Mouse (Mus musculus) limb, embryonic 11.5 days (tissue): ENCODE data around the gene Gm8104. TPM values are rescaled to one million over a fixed set of nuclear protein-coding genes. Genes with fewer than 3 reads are reported as not detected.
"Not testable (repeated sequence)": the region's sequence is repeated elsewhere in the genome, so short reads cannot be mapped to it uniquely, and the experiment has no call there.

Experiments used
- ATAC-seq: fragments of 200-750 bp; cut with Nextera tagmentation; 2 replicates; pipeline ENCODE4 v1.8.0; 2017; ENCODE audit warnings: low read depth; ENCODE audit not compliant: insufficient number of reproducible peaks, low FRiP score, low TSS enrichment
- DNase-seq: peaks from one replicate; pipeline ENCODE4 v3.0.0-alpha.2; 2015; ENCODE audit warnings: low spot score
- H3K27ac ChIP-seq: fragments of 300-500 bp; sonication (generic); replicated peaks from 2 replicates; pipeline ENCODE4 v1.5.1; 2014; ENCODE audit warnings: low read depth, mild to moderate bottlenecking, low read length
- H3K27me3 ChIP-seq: fragments of 300-500 bp; sonication (generic); 2 replicates; pipeline ENCODE4 v1.6.1; 2014; ENCODE audit warnings: mild to moderate bottlenecking, low read length, mixed read lengths; ENCODE audit not compliant: control insufficient read depth, insufficient read depth
- H3K36me3 ChIP-seq: fragments of 300-500 bp; sonication (generic); 2 replicates; pipeline ENCODE4 v1.6.1; 2014; ENCODE audit warnings: mild to moderate bottlenecking, low read length, moderate library complexity, mixed read lengths; ENCODE audit not compliant: control insufficient read depth, insufficient read depth
- H3K4me1 ChIP-seq: fragments of 300-500 bp; sonication (generic); 2 replicates; pipeline ENCODE4 v1.6.1; 2014; ENCODE audit warnings: low read length, mixed read lengths; ENCODE audit not compliant: control insufficient read depth, insufficient read depth
- H3K4me2 ChIP-seq: fragments of 300-500 bp; sonication (generic); 2 replicates; pipeline ENCODE4 v1.6.1; 2014; ENCODE audit warnings: low read depth, mild to moderate bottlenecking, moderate library complexity; ENCODE audit not compliant: severe bottlenecking
- H3K4me3 ChIP-seq: fragments of 300-500 bp; sonication (generic); 2 replicates; pipeline ENCODE4 v1.5.1; 2014; ENCODE audit warnings: low read depth, low read length
- H3K9ac ChIP-seq: fragments of 300-500 bp; sonication (generic); 2 replicates; pipeline ENCODE4 v1.6.1; 2014; ENCODE audit warnings: mild to moderate bottlenecking, low read length
- H3K9me3 ChIP-seq: fragments of 300-500 bp; sonication (generic); 2 replicates; pipeline ENCODE4 v1.6.1; 2016; ENCODE audit warnings: low read length; ENCODE audit not compliant: control insufficient read depth
- WGBS: fragments of 180-500 bp; shearing (Covaris S2); extraction: QIAGEN DNeasy Blood & Tissue Kit; methylation state at CpG from one replicate; pipeline ENCODE4 v1.1.7; 2014; 5-methylcytosine and 5-hydroxymethylcytosine counted together
- polyA plus RNA-seq: library from polyadenylated mRNA; unstranded; fragments of >200 nt; fragmentation: Nextera tagmentation; extraction: Ambion mirVana; gene quantifications from 2 replicates; pipeline ENCODE4 v1.2.1, GENCODE M21; 2014

Gm8104 gene
- polyA plus RNA-seq = not detected in 2 replicates

GRCm38 (mm10) chr14:43100301-43100700, at the start of gene Gm8104:
Gene Gm8104, plus strand, starts transcription at chr14:43100601.
- not testable (repeated sequence) for ATAC-seq, H3K9me3 ChIP-seq, H3K36me3 ChIP-seq, H3K4me2 ChIP-seq, H3K4me1 ChIP-seq, H3K27me3 ChIP-seq, H3K4me3 ChIP-seq, DNase-seq, H3K27ac ChIP-seq, H3K9ac ChIP-seq
- 80% methylated on average over 3 of the region's 3 CpGs for WGBS

DNA sequence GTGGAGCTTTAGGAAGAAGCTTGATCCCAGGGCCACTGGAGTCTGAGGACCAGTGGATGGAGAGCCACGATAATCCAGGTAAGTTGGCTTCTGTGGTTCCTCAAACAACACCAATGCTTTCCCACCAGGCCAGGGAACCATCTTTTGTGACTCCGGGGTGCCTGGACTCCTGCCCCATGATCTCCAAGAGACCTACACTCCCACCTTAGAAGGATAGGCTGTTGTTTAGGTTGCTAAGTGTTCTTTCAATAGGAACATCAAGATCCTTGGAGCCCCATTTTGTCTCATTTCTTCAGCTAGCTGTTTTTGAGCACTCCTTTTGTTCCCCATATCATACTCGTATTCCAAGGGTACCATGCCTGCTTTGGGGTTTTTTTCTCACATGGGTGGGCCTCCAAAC, 42.3 kb upstream of the Gm8104 start:
- not testable (repeated sequence) for ATAC-seq, H3K36me3 ChIP-seq, H3K9ac ChIP-seq, H3K27me3 ChIP-seq, DNase-seq, H3K9me3 ChIP-seq, H3K4me3 ChIP-seq, H3K4me1 ChIP-seq, H3K27ac ChIP-seq, H3K4me2 ChIP-seq
- WGBS = 88% methylated on average over 3 of the region's 3 CpGs

DNA sequence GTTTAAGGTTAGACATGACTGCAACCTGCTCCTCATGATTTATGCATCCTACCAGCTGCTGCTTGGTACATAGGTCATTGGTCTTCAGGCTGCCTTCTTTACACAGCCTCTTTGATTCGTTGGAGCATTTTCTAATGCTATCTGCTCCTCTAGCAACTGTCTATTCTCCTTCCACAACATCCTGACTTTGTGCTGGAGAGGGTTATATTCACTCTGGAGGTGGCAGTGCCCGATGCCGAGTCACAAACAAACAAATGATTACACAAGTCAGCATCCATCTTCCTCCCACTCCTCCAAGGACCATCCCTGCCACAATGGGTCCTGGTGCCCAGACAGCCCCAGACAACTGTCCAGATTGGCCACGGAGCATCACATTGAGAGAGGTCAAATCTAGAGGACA, 40.2 kb upstream of the Gm8104 start:
- H3K4me3 ChIP-seq, DNase-seq, H3K36me3 ChIP-seq, H3K27ac ChIP-seq, H3K9me3 ChIP-seq, H3K9ac ChIP-seq, H3K4me2 ChIP-seq, H3K4me1 ChIP-seq, H3K27me3 ChIP-seq, ATAC-seq: not testable (repeated sequence)
- WGBS = 80% methylated on average over 4 of the region's 4 CpGs

GRCm38 (mm10) chr14:43076543-43076942, 23.9 kb upstream of the Gm8104 start, which contains the start of gene Gm8094:
Gene Gm8094, minus strand, starts transcription at chr14:43076643.
- not testable (repeated sequence) for H3K4me3 ChIP-seq, H3K9me3 ChIP-seq, H3K27ac ChIP-seq, DNase-seq, H3K4me2 ChIP-seq, H3K27me3 ChIP-seq, H3K9ac ChIP-seq, ATAC-seq, H3K4me1 ChIP-seq, H3K36me3 ChIP-seq
- WGBS = 88% methylated on average over 2 of the region's 2 CpGs

DNA sequence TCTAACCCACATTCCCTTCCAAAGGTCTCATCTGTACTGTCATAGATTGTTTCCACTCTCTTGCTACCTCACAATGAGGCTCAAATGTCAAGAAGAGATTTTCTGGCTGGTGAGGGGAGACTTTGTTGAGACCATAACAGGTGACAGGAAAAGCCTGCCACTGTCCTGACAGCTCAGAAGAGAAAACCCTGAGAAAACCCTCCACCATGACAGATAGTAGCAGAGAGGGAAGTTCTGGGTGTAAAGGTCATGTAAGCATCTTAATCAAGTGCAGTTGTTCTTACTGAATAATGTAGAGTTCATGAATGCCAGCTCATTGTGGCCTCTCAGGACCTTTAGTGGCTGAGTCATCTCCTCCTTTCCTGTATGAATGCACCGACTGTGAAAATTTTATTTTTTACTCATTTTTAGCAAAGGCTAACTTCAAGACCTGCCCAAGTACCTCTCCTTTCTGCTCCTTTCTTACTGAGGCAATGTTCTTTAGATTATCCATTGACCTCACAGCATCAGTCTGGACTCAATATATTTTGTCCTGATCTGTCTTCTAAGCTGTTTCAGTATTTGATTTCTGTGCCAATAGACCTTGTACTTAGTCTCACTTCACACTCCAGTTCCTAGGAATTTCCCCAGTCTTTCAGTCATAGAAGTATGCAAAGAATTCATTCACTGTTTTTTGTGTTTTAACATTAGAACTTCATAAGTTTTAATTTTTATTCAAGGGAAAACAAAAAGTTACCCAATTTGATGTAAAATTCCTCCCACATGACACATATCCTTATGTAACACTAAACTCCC, 15.3 kb upstream of the Gm8104 start:
- WGBS = 79% methylated on average over 1 of the region's 1 CpGs

GRCm38 (mm10) chr14:43089103-43089919, 11.1 kb upstream of the Gm8104 start:
- H3K4me2 ChIP-seq, H3K4me3 ChIP-seq, H3K9me3 ChIP-seq, H3K36me3 ChIP-seq, H3K27me3 ChIP-seq, H3K9ac ChIP-seq, H3K27ac ChIP-seq, DNase-seq, H3K4me1 ChIP-seq, ATAC-seq: not testable (repeated sequence)
- 31% methylated on average over 1 of the region's 14 CpGs for whole genome bisulfite sequencing

More for the DNA sequence above, 15.3 kb upstream of the Gm8104 start:
- not testable (repeated sequence) for H3K9me3 ChIP-seq, H3K36me3 ChIP-seq, H3K4me3 ChIP-seq, H3K4me1 ChIP-seq, H3K27me3 ChIP-seq, H3K4me2 ChIP-seq, H3K9ac ChIP-seq, ATAC-seq, H3K27ac ChIP-seq, DNase-seq

- not testable (repeated sequence) for H3K4me1 ChIP-seq, H3K9me3 ChIP-seq, H3K4me2 ChIP-seq, ATAC-seq, H3K4me3 ChIP-seq, H3K27me3 ChIP-seq, H3K27ac ChIP-seq, DNase-seq, H3K9ac ChIP-seq, H3K36me3 ChIP-seq
- whole genome bisulfite sequencing = 90% methylated on average over 1 of the region's 3 CpGs
These were observed 19.3 kb downstream of the Gm8104 start for GRCm38 (mm10) chr14:43119673-43120072.

- not testable (repeated sequence) for H3K4me1 ChIP-seq, H3K9ac ChIP-seq, ATAC-seq, H3K36me3 ChIP-seq, H3K9me3 ChIP-seq, H3K27me3 ChIP-seq, H3K27ac ChIP-seq, H3K4me2 ChIP-seq, H3K4me3 ChIP-seq, DNase-seq
These were observed 25.9 kb downstream of the Gm8104 start for GRCm38 (mm10) chr14:43126286-43126685.
